Mouse (Mus musculus) right cerebral cortex, postnatal 25 days (tissue): ENCODE measurements at regions not wholly inside any gene's neighbourhood (a gene's known extent, or its start where the extent isn't known, plus 50 kb on each side); places are given as distances from the start of the nearest gene placed in this dataset.
A peak's percentile ranks its signal among the peaks of the same experiment; 100 is the strongest.

ENCODE experiments used
- DNase-seq: peaks from one replicate; pipeline ENCODE4 v3.0.0; 2022

GRCm38 (mm10) chr13:42358588-42358987 lies 57.3 kb downstream of the Edn1 start:
- peak; percentile 4 for DNase-seq

- DNase-seq, result no peak
Observed at GRCm38 (mm10) chr13:42367655-42368554, 66.6 kb downstream of the Edn1 start.

GRCm38 (mm10) chr13:42369826-42370225 lies 68.5 kb downstream of the Edn1 start:
- no peak for DNase-seq

- DNase-seq, result no peak
Observed at GRCm38 (mm10) chr13:42372201-42372600, 70.9 kb downstream of the Edn1 start.

GRCm38 (mm10) chr13:42374181-42374596 lies 72.9 kb downstream of the Edn1 start:
- DNase-seq, result no peak

- no peak for DNase-seq
Observed at GRCm38 (mm10) chr13:42379675-42380074, 78.4 kb downstream of the Edn1 start.

GRCm38 (mm10) chr13:42383099-42383498 lies 81.8 kb downstream of the Edn1 start:
- DNase-seq, result no peak

- no peak for DNase-seq
Observed at GRCm38 (mm10) chr13:42390389-42390788, 89.1 kb downstream of the Edn1 start.

- DNase-seq, result no peak
Observed at GRCm38 (mm10) chr13:42391330-42392005, 90.2 kb downstream of the Edn1 start.

GRCm38 (mm10) chr13:42392701-42393100 lies 91.4 kb downstream of the Edn1 start:
- no peak for DNase-seq

- DNase-seq, result no peak
Observed at GRCm38 (mm10) chr13:42394572-42394971, 93.3 kb downstream of the Edn1 start.

- no peak for DNase-seq
Observed at GRCm38 (mm10) chr13:42401513-42401912, 100.2 kb downstream of the Edn1 start.

GRCm38 (mm10) chr13:42403231-42404020 lies 102.2 kb downstream of the Edn1 start:
- peak; percentile 67 for DNase-seq

- no peak for DNase-seq
Observed at GRCm38 (mm10) chr13:42412652-42413282, 111.5 kb downstream of the Edn1 start.

GRCm38 (mm10) chr13:42446921-42447320 lies 145.6 kb downstream of the Edn1 start:
- no peak for DNase-seq

- no peak for DNase-seq
Observed at GRCm38 (mm10) chr13:42453665-42454064, 152.4 kb downstream of the Edn1 start.

GRCm38 (mm10) chr13:42459892-42460291 lies 158.6 kb downstream of the Edn1 start:
- no peak for DNase-seq

- DNase-seq, result no peak
Observed at GRCm38 (mm10) chr13:42478825-42479224, 177.5 kb downstream of the Edn1 start.

- DNase-seq, result no peak
Observed at GRCm38 (mm10) chr13:42490956-42491680, 189.3 kb upstream of the Phactr1 start.

GRCm38 (mm10) chr13:42494371-42494770 lies 186.1 kb upstream of the Phactr1 start:
- no peak for DNase-seq

- no peak for DNase-seq
Observed at GRCm38 (mm10) chr13:42498351-42498750, 182.1 kb upstream of the Phactr1 start.

GRCm38 (mm10) chr13:42507535-42507934 lies 172.9 kb upstream of the Phactr1 start:
- DNase-seq, result no peak
